ENCODE assay signal across 8 mouse cellular contexts in the genomic region with DNA sequence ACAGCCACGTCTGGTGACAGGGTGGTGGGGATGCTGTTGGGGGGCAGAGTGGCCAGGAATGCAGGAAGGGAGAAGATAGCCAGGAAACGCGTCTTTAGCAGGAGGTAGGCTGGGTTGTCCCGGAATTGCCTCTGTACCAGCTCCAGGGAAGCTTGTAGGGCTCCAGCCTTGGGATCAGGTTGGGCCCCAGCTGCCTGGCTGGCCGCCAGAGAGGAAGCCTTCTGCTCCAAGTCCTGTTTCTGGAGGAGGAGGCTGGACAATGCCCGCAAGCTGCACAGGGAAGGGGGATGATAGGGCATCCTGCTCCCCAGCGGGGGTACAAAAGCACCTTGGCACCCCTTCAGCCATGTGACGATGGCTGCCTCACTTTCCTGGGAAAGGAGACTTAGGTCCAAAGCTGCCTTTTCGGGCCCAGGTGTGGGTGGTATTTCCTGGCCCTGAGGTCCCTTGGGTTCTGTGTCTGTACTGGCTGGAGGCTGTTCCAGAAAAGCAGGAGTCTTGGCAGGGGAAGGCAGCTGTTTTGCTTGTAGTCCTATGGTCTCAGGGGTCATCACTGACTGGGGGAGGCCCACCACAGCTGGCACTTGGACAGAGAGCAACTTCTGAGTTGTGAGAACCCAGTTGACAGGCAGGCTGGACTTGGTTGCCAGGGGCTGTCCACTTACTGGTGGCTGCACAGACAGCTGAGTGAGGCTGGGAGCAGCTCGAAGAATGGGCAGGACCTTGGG. TPM values are rescaled to one million over a fixed set of nuclear protein-coding genes. Genes with fewer than 3 reads are reported as not detected.
DNase-seq lines count a peak whose midpoint lies in the region; ATAC-seq and TF ChIP-seq lines count a peak whose summit lies in the region.

No protein-coding gene starts in this region.

- peaks cover 70% of the 10 kb centered on the region for H3K36me3 ChIP-seq in midbrain, postnatal 0 days (ENCODE audit: insufficient read depth, low read length)
- H3K36me3 ChIP-seq in midbrain, embryonic 15.5 days (replicated peaks) = peaks cover 43% of the 10 kb centered on the region
- peaks cover 69% of the 10 kb centered on the region for H3K36me3 ChIP-seq in embryonic facial prominence, embryonic 14.5 days (ENCODE audit: control insufficient read depth, insufficient read depth, low read length)

- H3K9me3 ChIP-seq in midbrain, postnatal 0 days (ENCODE audit: low read length) = no peaks in the 10 kb centered on the region
- no peaks in the 10 kb centered on the region for H3K9me3 ChIP-seq in midbrain, embryonic 15.5 days
- no peaks in the 10 kb centered on the region for H3K9me3 ChIP-seq in embryonic facial prominence, embryonic 14.5 days (ENCODE audit: control insufficient read depth, low read length)

- H3K4me1 ChIP-seq in midbrain, postnatal 0 days (ENCODE audit: insufficient read depth, low read length) = no peaks in the 10 kb centered on the region
- no peaks in the 10 kb centered on the region for H3K4me1 ChIP-seq in midbrain, embryonic 15.5 days
- H3K4me1 ChIP-seq in embryonic facial prominence, embryonic 14.5 days (ENCODE audit: control insufficient read depth, insufficient read depth, low read length) = no peaks in the 10 kb centered on the region

- no peak overlapping the region for H3K4me3 ChIP-seq in midbrain, postnatal 0 days (ENCODE audit: low read depth, low read length)
- no peak overlapping the region for H3K4me3 ChIP-seq in midbrain, embryonic 15.5 days
- no peak overlapping the region for H3K4me3 ChIP-seq in embryonic facial prominence, embryonic 14.5 days (ENCODE audit: low read depth, low read length)

- peak; percentile 21 for DNase-seq in midbrain, postnatal 0 days (ENCODE audit: low spot score)
- peak; percentile 61 for DNase-seq in embryonic facial prominence, embryonic 14.5 days (ENCODE audit: low spot score)
- DNase-seq in heart, postnatal 4 days = peak; percentile 88
- DNase-seq in ovary, postnatal 10 days (ENCODE audit: low spot score) = peak; percentile 55
- DNase-seq in layer of hippocampus, adult 8-10 months (ENCODE audit: low spot score in 2 of 2) = no peak
- DNase-seq in natural killer cell, adult 2 months (ENCODE audit: low spot score in 2 of 2) = no peak

- H3K27me3 ChIP-seq in midbrain, postnatal 0 days (ENCODE audit: insufficient read depth, low read length) = no peaks in the 10 kb centered on the region
- no peaks in the 10 kb centered on the region for H3K27me3 ChIP-seq in midbrain, embryonic 15.5 days (replicated peaks)
- H3K27me3 ChIP-seq in embryonic facial prominence, embryonic 14.5 days (replicated peaks; ENCODE audit: control insufficient read depth, insufficient read depth, low read length) = no peaks in the 10 kb centered on the region

- no peak for TF ChIP-seq CTCF in midbrain, postnatal 0 days (IDR thresholded peaks at IDR 0.05)

- no peak overlapping the region for H3K9ac ChIP-seq in midbrain, postnatal 0 days (replicated peaks; ENCODE audit: low read length, poor library complexity, severe bottlenecking)
- H3K9ac ChIP-seq in midbrain, embryonic 15.5 days = no peak overlapping the region
- no peak overlapping the region for H3K9ac ChIP-seq in embryonic facial prominence, embryonic 14.5 days (ENCODE audit: low read depth, low read length)

- no peak overlapping the region for H3K27ac ChIP-seq in midbrain, postnatal 0 days (ENCODE audit: low read depth, low read length)
- no peak overlapping the region for H3K27ac ChIP-seq in midbrain, embryonic 15.5 days
- peak overlapping the region; percentile 15; the same call in 1 of the 2 replicates for H3K27ac ChIP-seq in embryonic facial prominence, embryonic 14.5 days (replicated peaks; ENCODE audit: low read depth, low read length)

- no peak overlapping the region for H3K4me2 ChIP-seq in midbrain, postnatal 0 days (ENCODE audit: low read depth, low read length, poor library complexity, severe bottlenecking)
- no peak overlapping the region for H3K4me2 ChIP-seq in midbrain, embryonic 15.5 days
- no peak overlapping the region for H3K4me2 ChIP-seq in embryonic facial prominence, embryonic 14.5 days (ENCODE audit: low read depth, low read length)

- ATAC-seq in midbrain, postnatal 0 days (ENCODE audit: low FRiP score) = no peak
- no peak for ATAC-seq in midbrain, embryonic 15.5 days (replicated peaks)
- no peak for ATAC-seq in embryonic facial prominence, embryonic 14.5 days (ENCODE audit: low read depth)
- ATAC-seq in erythroblast, adult 5-6 weeks (replicated peaks; ENCODE audit: low FRiP score, poor library complexity, severe bottlenecking) = no peak

- 76% methylated on average over 10 of the region's 10 CpGs for WGBS in midbrain, postnatal 0 days
- 84% methylated on average over 10 of the region's 10 CpGs for WGBS in midbrain, embryonic 15.5 days
- WGBS in embryonic facial prominence, embryonic 14.5 days = 72% methylated on average over 10 of the region's 10 CpGs

RNA-seq across cellular contexts. Expression of a gene that starts 4.2 kb away (rescaled TPM):
- 7.0 and 11.9 TPM in 2 replicates for total RNA-seq in midbrain, postnatal 0 days (2014; rRNA removed)
- 1.4 and 1.6 TPM in 2 replicates for polyA plus RNA-seq in midbrain, postnatal 0 days (2015; fragmentation: Nextera tagmentation; extraction: Ambion mirVana)
- 1.6 and 2.9 TPM in 2 replicates for polyA plus RNA-seq in midbrain, embryonic 15.5 days (2015; fragmentation: Nextera tagmentation; extraction: Ambion mirVana)
- polyA plus RNA-seq in embryonic facial prominence, embryonic 14.5 days (2014; fragmentation: Nextera tagmentation; extraction: Ambion mirVana) = 1.3 and 2.1 TPM in 2 replicates
- total RNA-seq in heart, postnatal 4 days (2021) = under 1 TPM; 0.60 to 0.95 TPM
- 1 to 10 TPM; 1.6 to 6.1 (median 4.1) TPM for total RNA-seq in layer of hippocampus, adult 8-10 months (2022)
- total RNA-seq in erythroblast, adult 5-6 weeks (2015; ENCODE audit: low replicate concordance) = 5.9 and 11.9 TPM in 2 replicates
- 20.4 and 32.5 TPM in 2 replicates for total RNA-seq in erythroblast, adult 5-6 weeks (2017; ENCODE audit: low replicate concordance)

RNA-seq across cellular contexts. Expression of a gene that starts 13.0 kb away (rescaled TPM):
- 27.4 and 34.3 TPM in 2 replicates for total RNA-seq in midbrain, postnatal 0 days (2014; rRNA removed)
- 24.1 and 26.0 TPM in 2 replicates for polyA plus RNA-seq in midbrain, postnatal 0 days (2015; fragmentation: Nextera tagmentation; extraction: Ambion mirVana)
- 27.6 and 29.8 TPM in 2 replicates for polyA plus RNA-seq in midbrain, embryonic 15.5 days (2015; fragmentation: Nextera tagmentation; extraction: Ambion mirVana)
- polyA plus RNA-seq in embryonic facial prominence, embryonic 14.5 days (2014; fragmentation: Nextera tagmentation; extraction: Ambion mirVana) = 24.2 and 27.6 TPM in 2 replicates
- 10 to 100 TPM; 16.1 to 16.6 TPM for total RNA-seq in heart, postnatal 4 days (2021)
- total RNA-seq in layer of hippocampus, adult 8-10 months (2022) = 10 to 100 TPM; 22.4 to 27.7 (median 24.8) TPM
- 2.7 TPM in 1 of 2 replicates, not detected in the other for total RNA-seq in erythroblast, adult 5-6 weeks (2015; ENCODE audit: low replicate concordance)
- total RNA-seq in erythroblast, adult 5-6 weeks (2017; ENCODE audit: low replicate concordance) = 1.1 and 2.0 TPM in 2 replicates

RNA-seq across cellular contexts. Expression of a gene that starts 15.6 kb away (rescaled TPM):
- total RNA-seq in midbrain, postnatal 0 days (2014; rRNA removed) = 44.7 and 66.4 TPM in 2 replicates
- 27.8 and 29.1 TPM in 2 replicates for polyA plus RNA-seq in midbrain, postnatal 0 days (2015; fragmentation: Nextera tagmentation; extraction: Ambion mirVana)
- polyA plus RNA-seq in midbrain, embryonic 15.5 days (2015; fragmentation: Nextera tagmentation; extraction: Ambion mirVana) = 33.0 and 40.0 TPM in 2 replicates
- 20.2 and 22.9 TPM in 2 replicates for polyA plus RNA-seq in embryonic facial prominence, embryonic 14.5 days (2014; fragmentation: Nextera tagmentation; extraction: Ambion mirVana)
- 10 to 100 TPM; 20.8 to 21.0 TPM for total RNA-seq in heart, postnatal 4 days (2021)
- total RNA-seq in layer of hippocampus, adult 8-10 months (2022) = 10 to 100 TPM; 72.9 to 86.2 (median 82.1) TPM
- 2.9 and 12.3 TPM in 2 replicates for total RNA-seq in erythroblast, adult 5-6 weeks (2015; ENCODE audit: low replicate concordance)
- 0.85 and 7.4 TPM in 2 replicates for total RNA-seq in erythroblast, adult 5-6 weeks (2017; ENCODE audit: low replicate concordance)

RNA-seq across cellular contexts. Expression of a gene that starts 24.2 kb away (rescaled TPM):
- total RNA-seq in midbrain, postnatal 0 days (2014; rRNA removed) = 157 and 162 TPM in 2 replicates
- polyA plus RNA-seq in midbrain, postnatal 0 days (2015; fragmentation: Nextera tagmentation; extraction: Ambion mirVana) = 144 and 156 TPM in 2 replicates
- 175 and 181 TPM in 2 replicates for polyA plus RNA-seq in midbrain, embryonic 15.5 days (2015; fragmentation: Nextera tagmentation; extraction: Ambion mirVana)
- polyA plus RNA-seq in embryonic facial prominence, embryonic 14.5 days (2014; fragmentation: Nextera tagmentation; extraction: Ambion mirVana) = 102 and 109 TPM in 2 replicates
- total RNA-seq in heart, postnatal 4 days (2021) = 10 to 100 TPM; 55.5 to 62.3 TPM
- total RNA-seq in layer of hippocampus, adult 8-10 months (2022) = 100 to 1,000 TPM; 125 to 165 (median 148) TPM
- total RNA-seq in erythroblast, adult 5-6 weeks (2015; ENCODE audit: low replicate concordance) = 17.8 and 25.0 TPM in 2 replicates
- total RNA-seq in erythroblast, adult 5-6 weeks (2017; ENCODE audit: low replicate concordance) = 17.3 and 19.2 TPM in 2 replicates

RNA-seq across cellular contexts. Expression of a gene that starts 24.2 kb away (rescaled TPM):
- 64.8 and 71.1 TPM in 2 replicates for total RNA-seq in midbrain, postnatal 0 days (2014; rRNA removed)
- 85.1 and 91.9 TPM in 2 replicates for polyA plus RNA-seq in midbrain, postnatal 0 days (2015; fragmentation: Nextera tagmentation; extraction: Ambion mirVana)
- polyA plus RNA-seq in midbrain, embryonic 15.5 days (2015; fragmentation: Nextera tagmentation; extraction: Ambion mirVana) = 92.1 and 97.6 TPM in 2 replicates
- polyA plus RNA-seq in embryonic facial prominence, embryonic 14.5 days (2014; fragmentation: Nextera tagmentation; extraction: Ambion mirVana) = 71.9 and 72.3 TPM in 2 replicates
- 100 to 1,000 TPM; 107 to 113 TPM for total RNA-seq in heart, postnatal 4 days (2021)
- total RNA-seq in layer of hippocampus, adult 8-10 months (2022) = 10 to 100 TPM; 87.2 to 97.4 (median 91.3) TPM
- 6.5 TPM in 2 replicates for total RNA-seq in erythroblast, adult 5-6 weeks (2015; ENCODE audit: low replicate concordance)
- total RNA-seq in erythroblast, adult 5-6 weeks (2017; ENCODE audit: low replicate concordance) = 12.1 and 24.0 TPM in 2 replicates

Comparison
In these comparisons a context has a peak if more than half of its experiments do, and no peak if none do; other contexts are left out.
1. DNase-seq: peak in midbrain, postnatal 0 days (single experiment), embryonic facial prominence, embryonic 14.5 days (single experiment), heart, postnatal 4 days (single experiment) and ovary, postnatal 10 days (single experiment); none in layer of hippocampus, adult 8-10 months (0 of 2) and natural killer cell, adult 2 months (0 of 2).